Mouse (Mus musculus): ENCODE measurements around the gene Hfe2. TPM values are rescaled to one million over a fixed set of nuclear protein-coding genes. Genes with fewer than 3 reads are reported as not detected.
A peak's percentile ranks its signal among the peaks of the same experiment; 100 is the strongest.
"Not testable (repeated sequence)": the region's sequence is repeated elsewhere in the genome, so short reads cannot be mapped to it uniquely, and the experiment has no call there.

The Hfe2 gene
- total RNA-seq, 1 experiment from 2014 or later = not detected

DNA sequence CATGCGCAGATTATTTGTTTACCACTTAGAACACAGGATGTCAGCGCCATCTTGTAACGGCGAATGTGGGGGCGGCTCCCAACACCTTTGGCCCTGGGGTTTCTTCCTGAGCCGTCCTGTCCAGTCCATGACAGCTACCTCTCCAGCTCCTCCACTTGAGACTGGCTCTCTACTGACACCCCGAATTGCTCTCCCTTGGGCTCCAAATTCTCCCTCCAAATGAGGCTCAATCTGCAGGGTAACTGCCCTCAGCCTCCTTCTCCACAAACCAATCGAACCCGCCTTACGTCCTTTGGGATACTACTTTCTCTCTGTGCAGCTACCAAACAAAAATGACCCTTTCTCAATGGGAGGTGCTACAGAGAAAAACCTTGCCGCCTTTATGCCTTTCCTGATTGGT is 30.5 kb upstream of the Hfe2 start:
- peak; percentile 86 to 89 for ATAC-seq (replicated peaks in 1 of 2; ENCODE audit: insufficient read depth in 1 of 2, low FRiP score in 2 of 2, low TSS enrichment in 1 of 2, low read depth in 1 of 2, poor library complexity in 2 of 2, severe bottlenecking in 2 of 2)

DNA sequence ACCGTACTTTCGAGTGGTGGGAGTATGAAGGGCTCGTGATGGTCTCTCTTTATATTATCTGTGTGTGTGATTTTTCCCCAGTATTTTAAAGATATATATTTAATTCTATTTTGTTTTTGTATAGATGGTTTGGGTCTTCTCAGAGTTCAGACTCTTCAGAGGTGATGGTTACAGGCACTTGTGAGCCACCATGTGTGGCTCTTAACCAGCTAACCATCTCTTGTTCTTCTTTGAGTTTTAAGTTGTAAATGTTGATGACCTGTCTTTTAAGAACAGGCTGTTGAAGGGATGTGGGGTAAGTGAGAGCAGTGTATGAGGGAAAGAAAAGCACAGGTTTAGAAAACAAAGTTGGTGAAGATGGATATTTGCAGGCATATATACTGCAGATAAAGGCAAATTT is 30.1 kb upstream of the Hfe2 start:
- ATAC-seq (replicated peaks in 1 of 2; ENCODE audit: insufficient read depth in 1 of 2, low FRiP score in 2 of 2, low TSS enrichment in 1 of 2, low read depth in 1 of 2, poor library complexity in 2 of 2, severe bottlenecking in 2 of 2) = no peak

DNA sequence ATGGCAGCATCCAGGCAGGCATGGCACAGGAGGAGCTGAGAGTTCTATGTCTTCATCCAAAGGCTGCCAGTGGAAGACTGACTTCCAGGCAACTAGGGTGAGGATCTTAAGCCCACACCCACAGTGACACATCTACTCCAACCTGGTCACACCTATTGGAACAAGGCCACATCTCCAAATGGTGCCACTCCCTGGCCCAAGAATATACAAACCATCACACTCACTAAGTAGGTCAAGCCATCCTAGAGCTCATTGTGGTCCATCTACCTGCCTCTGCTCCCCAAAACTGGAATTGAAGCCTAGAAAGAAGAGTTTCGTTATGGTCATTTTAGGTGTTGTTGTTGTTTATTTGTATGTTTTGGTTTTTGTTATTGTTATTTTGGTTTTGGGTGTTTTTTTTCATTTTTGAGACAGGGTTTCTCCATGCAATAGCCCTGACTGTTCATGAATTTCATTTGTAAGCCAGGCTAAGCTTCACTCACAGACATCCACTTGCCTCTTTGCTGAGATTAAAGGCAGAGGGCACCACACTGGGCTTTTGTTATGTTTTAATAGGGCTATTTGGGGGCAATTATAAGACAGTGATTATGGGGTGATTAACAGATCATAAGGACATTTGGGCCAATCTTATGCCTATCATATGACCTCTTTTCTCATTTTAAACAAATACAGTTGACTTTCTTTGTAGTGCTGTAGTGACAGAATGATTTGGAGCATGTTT is 29.3 kb upstream of the Hfe2 start:
- ATAC-seq (replicated peaks in 1 of 2; ENCODE audit: insufficient read depth in 1 of 2, low FRiP score in 2 of 2, low TSS enrichment in 1 of 2, low read depth in 1 of 2, poor library complexity in 2 of 2, severe bottlenecking in 2 of 2) = no peak

DNA sequence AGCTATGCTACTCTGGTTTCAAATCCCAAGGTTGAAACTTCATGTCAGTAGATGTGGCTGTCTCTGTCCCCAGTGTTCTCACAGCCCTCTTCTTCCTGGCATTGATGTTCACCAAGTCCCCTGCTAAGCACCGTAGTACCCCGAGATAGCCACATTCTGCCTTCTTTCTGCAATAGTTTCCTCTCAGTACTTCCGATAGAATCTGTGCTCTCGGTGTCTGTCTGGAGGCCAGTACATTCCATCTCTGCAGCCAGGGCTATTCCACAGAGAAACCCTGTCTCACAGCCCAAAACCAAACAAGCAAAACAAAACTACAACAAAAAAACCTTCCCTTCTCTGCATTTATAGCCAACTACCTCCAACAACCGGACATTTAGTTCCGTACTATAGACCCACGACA is 28.8 kb upstream of the Hfe2 start:
- ATAC-seq (replicated peaks in 1 of 2; ENCODE audit: insufficient read depth in 1 of 2, low FRiP score in 2 of 2, low TSS enrichment in 1 of 2, low read depth in 1 of 2, poor library complexity in 2 of 2, severe bottlenecking in 2 of 2) = no peak

DNA sequence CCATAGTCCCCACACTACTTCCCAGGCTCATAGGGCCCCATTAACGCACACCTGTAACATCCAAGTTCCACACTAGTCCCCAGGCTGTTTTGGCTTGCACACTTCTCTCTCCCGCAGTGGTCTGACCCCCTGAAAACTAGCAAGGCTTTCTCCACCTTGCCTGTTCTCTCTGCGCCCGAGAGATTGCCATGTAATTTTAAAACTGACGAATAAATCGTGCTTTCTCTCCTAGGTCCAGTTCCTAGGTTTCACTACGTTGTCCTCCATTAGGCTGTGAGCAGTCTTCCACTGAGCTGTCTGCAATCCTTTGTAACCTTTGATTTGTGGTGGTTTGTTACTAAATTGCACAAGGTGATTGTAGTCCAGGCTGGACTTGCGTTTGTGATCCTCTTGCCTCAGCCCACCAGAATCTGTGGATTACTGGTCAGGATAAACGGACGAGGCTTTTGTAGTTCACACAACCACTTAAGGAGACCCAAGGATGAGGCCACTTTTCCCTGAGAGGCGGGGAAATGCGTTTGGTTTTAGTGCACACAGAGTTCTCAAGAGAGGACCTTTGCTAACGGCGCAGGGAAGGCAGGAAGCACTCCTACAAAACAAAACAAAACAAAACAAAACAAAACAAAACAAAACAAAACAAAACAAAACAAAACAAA is 28.2 kb upstream of the Hfe2 start:
- not testable (repeated sequence) for ATAC-seq (replicated peaks in 1 of 2; ENCODE audit: insufficient read depth in 1 of 2, low FRiP score in 2 of 2, low TSS enrichment in 1 of 2, low read depth in 1 of 2, poor library complexity in 2 of 2, severe bottlenecking in 2 of 2)

DNA sequence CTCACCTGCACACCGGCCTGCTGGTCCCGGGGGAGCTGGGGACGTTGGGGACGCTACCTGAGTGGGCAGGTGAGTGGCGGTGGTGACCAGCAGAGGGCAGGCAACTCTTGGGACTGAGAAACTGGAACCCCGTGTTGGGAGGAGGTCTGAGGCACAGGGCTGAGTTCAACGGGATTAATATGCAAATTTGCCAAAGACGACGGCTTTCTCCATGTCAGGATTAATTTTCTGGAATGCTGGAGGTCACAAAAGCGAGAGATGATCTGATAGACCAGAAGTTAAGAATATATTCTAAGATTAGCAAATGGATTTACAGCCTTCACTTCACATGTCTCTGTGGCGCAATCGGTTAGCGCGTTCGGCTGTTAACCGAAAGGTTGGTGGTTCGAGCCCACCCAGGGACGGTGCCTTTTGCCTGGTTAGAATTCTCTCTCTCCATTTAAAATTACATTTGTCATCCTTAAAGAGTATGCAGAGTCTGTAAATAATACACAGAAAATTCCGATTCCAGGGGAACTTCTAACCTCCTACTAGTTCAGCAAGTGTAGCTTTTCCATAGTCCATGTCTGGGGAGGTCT is 27.4 kb upstream of the Hfe2 start:
- ATAC-seq (replicated peaks in 1 of 2; ENCODE audit: insufficient read depth in 1 of 2, low FRiP score in 2 of 2, low TSS enrichment in 1 of 2, low read depth in 1 of 2, poor library complexity in 2 of 2, severe bottlenecking in 2 of 2) = peak; percentile 18 to 33; a peak in 2 of 4 replicates

DNA sequence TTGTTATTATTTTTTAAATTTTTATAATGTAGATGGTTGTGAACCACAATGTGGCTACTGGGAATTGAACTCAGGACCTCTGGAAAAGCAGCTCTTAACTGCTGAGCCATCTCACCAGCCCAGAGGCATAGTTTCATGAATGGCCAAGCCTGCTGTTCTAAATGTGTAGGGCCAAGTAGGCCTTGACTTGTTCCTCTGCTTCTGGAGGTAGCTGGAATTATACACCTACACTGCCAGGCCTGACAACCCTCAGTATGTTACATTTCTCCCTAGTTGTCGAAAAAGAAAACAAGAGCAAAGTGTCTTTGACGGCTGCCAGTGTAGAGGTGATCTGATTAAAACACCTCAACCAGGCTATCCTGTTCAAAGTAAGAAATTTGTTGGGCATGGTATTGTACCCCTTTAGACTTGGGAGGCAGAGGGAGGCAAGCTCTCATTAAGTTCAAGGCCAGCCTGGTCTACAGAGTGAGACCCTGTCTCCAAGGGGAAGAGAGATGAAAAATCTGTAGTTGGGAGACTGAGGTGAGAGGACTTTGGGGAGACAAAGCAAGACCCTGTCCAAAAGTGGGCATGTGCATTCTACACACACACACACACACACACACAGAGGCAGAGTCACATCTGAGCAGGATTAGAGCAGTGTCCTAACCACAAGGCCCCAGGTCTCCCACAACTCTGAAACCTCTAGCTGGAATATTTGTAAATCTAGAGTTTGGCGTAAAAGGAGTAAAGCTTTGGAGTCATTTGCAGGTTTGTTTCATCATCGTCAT is 26.3 kb upstream of the Hfe2 start:
- ATAC-seq (replicated peaks in 1 of 2; ENCODE audit: insufficient read depth in 1 of 2, low FRiP score in 2 of 2, low TSS enrichment in 1 of 2, low read depth in 1 of 2, poor library complexity in 2 of 2, severe bottlenecking in 2 of 2) = no peak

DNA sequence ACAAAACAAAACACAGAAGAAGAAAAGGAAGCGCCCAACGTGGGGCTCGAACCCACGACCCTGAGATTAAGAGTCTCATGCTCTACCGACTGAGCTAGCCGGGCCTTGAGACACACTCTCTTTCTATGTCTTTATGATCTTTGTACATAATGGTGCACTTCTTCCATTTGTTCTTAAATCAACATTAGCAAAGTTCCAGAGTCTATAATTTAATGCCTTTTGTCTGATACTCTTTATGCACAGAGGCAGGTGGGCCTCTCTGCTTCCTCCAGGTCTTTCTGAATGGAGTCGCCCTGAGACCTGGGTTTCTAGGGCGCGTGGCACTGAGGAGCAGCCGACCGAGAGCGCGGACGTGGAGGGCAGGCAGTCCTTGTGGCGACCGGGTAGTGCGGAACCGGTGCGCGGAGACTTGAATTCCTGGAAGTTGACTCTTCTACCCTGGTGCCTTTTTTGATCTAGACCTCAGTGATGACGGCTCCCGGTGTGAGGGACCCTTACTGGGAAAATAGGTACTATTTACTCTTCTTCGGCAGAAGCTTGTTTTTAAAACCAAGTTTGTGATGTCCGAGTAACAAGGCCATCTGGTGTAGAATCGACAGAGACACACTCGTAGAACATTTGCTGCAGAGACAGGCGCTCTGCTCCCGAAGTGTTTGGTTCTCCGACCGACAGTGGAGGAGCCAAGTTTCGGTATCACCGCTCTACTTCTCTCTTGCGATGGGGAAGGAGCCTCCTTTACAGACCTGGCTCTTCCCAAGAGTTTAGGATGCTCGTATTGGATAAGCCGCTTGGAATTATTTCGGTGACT is 25.3 kb upstream of the Hfe2 start:
- peak; percentile 42 to 46 for ATAC-seq (replicated peaks in 1 of 2; ENCODE audit: insufficient read depth in 1 of 2, low FRiP score in 2 of 2, low TSS enrichment in 1 of 2, low read depth in 1 of 2, poor library complexity in 2 of 2, severe bottlenecking in 2 of 2)

DNA sequence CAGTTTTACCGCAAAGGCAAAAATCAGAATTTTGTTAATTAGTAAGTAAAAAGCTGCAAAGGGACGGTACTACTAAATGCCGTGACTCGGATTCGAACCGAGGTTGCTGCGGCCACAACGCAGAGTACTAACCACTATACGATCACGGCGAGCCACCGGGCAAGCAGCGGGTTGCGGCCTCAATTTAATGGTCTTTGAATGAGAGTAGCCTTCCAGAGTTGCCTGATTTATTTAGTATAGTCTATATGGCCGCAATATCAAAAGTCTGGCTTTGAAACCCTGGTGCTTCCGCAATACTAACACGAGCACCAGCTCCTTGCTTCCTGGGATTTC is 24.7 kb upstream of the Hfe2 start:
- peak in 1 of 2 experiments; percentile 44; a peak in 3 of 4 replicates for ATAC-seq (replicated peaks in 1 of 2; ENCODE audit: insufficient read depth in 1 of 2, low FRiP score in 2 of 2, low TSS enrichment in 1 of 2, low read depth in 1 of 2, poor library complexity in 2 of 2, severe bottlenecking in 2 of 2)

DNA sequence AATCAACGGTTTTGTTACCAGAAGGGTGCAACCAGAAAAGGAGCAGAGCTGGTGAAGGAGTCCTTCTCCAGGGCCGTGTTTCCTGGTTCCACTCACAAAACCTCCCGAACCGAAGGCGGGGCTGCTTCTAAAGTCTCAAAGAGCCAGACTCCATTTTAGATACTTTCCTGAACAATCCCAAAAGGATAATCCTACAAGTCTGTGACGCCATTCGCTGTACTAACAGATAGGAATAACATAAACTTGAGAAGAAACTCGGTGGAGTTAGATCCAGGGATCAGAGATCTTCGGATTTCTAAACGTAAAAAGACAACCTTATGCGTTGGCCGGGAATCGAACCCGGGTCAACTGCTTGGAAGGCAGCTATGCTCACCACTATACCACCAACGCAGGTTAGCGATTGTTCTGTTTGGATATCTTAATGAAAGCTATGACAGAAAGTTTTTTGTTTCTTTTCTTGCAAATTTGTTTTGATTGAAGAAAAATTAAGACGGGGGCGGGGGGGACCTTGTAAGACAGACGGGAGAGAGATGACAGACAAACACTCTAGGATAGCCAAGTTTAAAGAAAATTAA is 24.2 kb upstream of the Hfe2 start:
- peak in 1 of 2 experiments; percentile 19; a peak in 2 of 4 replicates for ATAC-seq (replicated peaks in 1 of 2; ENCODE audit: insufficient read depth in 1 of 2, low FRiP score in 2 of 2, low TSS enrichment in 1 of 2, low read depth in 1 of 2, poor library complexity in 2 of 2, severe bottlenecking in 2 of 2)

DNA sequence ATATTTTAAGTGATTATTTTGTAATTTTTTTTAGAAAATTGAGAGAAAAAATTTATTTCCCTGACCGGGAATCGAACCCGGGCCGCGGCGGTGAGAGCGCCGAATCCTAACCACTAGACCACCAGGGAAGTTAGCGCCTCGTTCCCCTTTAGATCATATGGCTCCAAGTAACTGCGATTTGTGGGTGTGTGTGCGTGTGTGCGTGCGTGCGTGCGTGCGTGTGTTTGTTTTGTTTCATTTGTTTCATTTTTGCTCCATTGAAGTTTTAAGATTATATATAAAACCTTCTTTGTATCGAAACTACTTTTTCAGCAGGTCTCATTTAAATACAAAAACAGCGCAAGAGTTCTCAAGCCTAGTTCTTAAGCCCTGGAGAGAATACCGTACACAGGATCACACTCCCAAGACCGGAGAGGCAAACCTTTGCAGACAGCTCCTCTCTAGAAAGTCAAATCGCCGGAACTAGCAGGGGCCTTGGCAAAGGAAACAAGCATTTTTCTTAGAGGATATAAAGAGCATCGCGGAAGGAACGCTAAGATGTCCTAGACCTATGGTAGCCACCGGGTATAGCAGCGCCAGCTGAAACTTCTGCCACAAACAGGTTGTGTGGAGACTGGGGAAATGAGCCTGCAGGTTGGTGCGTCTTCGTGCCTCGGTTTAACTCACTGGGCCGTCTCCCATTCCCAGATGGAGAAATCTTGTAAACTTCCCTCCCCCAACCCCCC is 23.4 kb upstream of the Hfe2 start:
- 0 out of 4 replicates have a peak, but pooled peaks of 1 of the 2 experiments have one; percentile 15 for ATAC-seq (replicated peaks in 1 of 2; ENCODE audit: insufficient read depth in 1 of 2, low FRiP score in 2 of 2, low TSS enrichment in 1 of 2, low read depth in 1 of 2, poor library complexity in 2 of 2, severe bottlenecking in 2 of 2)

DNA sequence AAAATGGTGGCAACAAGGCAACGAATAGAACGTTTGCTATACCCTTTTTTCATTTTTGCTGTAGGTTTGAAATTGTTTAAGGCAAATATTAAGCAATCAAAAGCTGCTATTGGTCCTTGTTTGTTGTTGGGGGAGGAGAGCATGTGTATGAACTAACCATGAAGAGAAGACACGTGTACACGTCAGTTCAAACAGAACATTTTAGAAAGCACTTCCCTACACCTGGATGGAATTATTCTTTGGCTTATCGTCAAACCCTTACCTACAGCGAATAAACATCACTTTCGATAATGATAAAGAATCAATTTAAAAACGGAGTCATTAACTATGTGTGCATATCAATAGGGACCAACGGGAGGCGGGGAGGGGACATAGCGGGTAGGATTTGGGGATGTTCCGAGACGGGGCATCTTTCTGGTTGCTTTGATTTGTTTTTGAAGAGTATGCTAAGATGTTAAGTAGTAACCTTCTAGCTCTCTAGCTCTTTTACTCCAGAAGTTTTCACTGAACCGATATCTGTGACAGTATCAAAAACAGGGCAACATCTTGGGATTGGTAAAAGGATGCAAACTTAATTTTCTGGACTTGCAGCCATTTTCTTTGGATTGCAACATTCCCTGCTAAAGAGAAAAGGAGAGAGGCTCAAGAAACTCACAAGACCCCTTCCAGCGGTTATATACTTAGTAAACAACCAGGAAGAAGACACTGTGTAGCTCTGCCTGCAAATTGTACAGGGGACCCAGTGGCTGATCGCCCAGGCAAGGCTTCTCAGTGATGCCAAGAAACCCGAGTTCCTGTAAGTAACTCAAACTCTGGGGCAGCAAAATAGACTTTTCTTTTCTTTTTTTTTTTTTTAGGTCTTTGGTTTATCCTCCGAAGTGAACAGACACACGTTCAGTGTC is 22.5 kb upstream of the Hfe2 start:
- ATAC-seq (replicated peaks in 1 of 2; ENCODE audit: insufficient read depth in 1 of 2, low FRiP score in 2 of 2, low TSS enrichment in 1 of 2, low read depth in 1 of 2, poor library complexity in 2 of 2, severe bottlenecking in 2 of 2) = no peak

DNA sequence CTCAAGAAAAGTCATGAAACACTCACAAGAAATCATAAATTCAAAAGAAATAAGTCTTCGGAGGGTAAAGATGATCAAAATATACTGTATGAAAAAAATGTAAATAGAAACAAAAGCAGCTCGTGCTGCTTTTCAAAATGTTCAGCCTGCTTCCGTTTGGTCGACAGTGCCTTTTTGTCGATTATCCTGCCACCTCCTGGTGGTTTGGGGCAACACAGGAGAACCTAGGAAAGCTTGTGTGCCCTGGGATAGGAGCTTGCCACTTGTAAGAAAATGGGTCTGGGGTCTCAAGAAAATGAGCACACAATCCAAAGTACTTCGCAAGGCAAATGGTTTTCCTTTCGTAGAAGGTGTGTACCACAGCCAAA is 21.9 kb upstream of the Hfe2 start:
- peak in 1 of 2 experiments; percentile 36; a peak in 1 of 4 replicates for ATAC-seq (replicated peaks in 1 of 2; ENCODE audit: insufficient read depth in 1 of 2, low FRiP score in 2 of 2, low TSS enrichment in 1 of 2, low read depth in 1 of 2, poor library complexity in 2 of 2, severe bottlenecking in 2 of 2)

DNA sequence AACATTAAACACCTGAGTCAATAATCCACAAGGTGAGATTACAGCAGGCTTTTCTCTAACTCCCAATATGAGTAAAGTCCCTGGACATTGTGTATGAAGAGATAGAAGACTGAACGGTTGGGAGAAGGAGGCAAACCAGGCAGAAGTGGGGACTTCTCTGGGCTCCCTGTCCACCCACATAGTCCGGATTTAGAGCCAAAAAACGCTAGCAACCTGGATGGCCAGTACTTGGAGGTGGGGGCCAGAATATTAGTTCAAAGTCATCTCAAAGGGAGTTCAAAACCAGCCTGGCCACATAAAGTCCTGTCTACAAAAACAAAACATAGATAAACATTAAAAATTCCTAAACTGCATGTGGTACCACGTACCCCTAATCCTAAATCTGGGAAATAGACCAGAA is 21.0 kb upstream of the Hfe2 start:
- no peak for ATAC-seq (replicated peaks in 1 of 2; ENCODE audit: insufficient read depth in 1 of 2, low FRiP score in 2 of 2, low TSS enrichment in 1 of 2, low read depth in 1 of 2, poor library complexity in 2 of 2, severe bottlenecking in 2 of 2)

DNA sequence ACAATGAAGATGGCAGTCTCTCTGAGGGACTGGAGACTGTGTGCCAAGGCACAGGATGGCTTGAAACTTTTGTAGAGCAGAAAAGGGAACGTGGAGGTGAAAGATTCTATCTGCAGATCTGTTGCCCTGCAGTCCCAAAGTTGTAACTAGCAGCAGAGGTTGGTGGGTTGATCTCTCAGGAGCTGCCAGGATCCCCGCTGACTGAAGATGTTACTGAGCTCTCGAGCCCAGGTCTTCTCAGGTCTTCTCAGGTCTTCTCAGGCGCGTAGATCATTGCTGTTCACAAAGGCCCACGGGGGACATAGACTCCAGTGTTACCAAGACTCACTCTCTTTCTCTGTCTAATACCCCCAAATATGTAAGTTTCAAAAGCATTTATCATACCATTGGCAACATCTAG is 20.0 kb upstream of the Hfe2 start:
- no peak for ATAC-seq (replicated peaks in 1 of 2; ENCODE audit: insufficient read depth in 1 of 2, low FRiP score in 2 of 2, low TSS enrichment in 1 of 2, low read depth in 1 of 2, poor library complexity in 2 of 2, severe bottlenecking in 2 of 2)

Data from hematopoietic stem cell, adult 5-6 weeks (primary cell).